Mouse (Mus musculus): ENCODE measurements at regions not wholly inside any gene's neighbourhood (a gene's known extent, or its start where the extent isn't known, plus 50 kb on each side); places are given as distances from the start of the nearest gene placed in this dataset.
A peak's percentile ranks its signal among the peaks of the same experiment; 100 is the strongest.

DNA sequence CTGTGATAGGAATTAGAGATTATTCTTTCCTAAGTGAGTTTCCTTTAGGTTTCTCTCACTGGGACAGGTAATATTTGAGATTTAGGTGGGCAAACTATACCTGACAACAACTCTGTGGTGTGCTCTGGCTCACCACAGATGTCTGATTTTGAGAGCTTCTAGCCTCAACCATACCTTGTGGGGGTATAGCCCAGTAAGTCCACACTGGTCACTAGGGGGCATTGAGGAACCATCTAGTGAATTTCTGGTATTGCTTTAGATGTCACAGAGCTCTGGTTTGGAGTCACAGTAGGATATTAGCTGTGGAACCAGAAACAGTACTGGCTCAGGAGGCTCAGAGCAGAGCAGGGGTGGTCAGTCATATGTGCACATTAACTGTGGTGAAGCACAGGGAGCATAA lies 91.5 kb upstream of the 2210010C04Rik start:
- DNase-seq = no peak

DNA sequence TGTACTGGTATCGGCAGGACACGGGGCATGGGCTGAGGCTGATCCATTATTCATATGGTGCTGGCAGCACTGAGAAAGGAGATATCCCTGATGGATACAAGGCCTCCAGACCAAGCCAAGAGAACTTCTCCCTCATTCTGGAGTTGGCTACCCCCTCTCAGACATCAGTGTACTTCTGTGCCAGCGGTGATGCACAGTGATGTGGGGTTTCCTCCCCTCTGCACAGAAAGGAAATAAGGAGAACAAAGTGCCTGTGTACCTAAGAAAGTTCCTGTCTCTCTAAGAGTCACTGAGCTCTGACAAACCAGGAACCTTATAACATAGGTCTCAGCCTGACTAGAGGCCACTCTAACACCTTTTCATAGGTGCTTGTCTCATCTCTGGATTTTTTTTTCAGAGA lies 86.3 kb upstream of the 2210010C04Rik start:
- no peak for DNase-seq

DNA sequence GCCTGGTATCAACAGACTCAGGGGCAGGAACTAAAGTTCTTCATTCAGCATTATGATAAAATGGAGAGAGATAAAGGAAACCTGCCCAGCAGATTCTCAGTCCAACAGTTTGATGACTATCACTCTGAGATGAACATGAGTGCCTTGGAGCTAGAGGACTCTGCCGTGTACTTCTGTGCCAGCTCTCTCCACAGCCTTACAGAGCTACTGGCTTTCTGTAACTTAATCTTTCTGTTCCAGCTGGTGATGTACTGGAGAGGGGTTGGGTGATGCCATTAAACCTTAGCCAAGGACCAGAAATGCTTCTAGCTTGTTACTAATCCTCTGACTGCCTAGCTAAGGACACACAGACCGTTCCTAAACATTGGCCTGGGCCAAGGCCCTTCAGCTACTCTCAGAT lies 83.9 kb upstream of the 2210010C04Rik start:
- DNase-seq = no peak

DNA sequence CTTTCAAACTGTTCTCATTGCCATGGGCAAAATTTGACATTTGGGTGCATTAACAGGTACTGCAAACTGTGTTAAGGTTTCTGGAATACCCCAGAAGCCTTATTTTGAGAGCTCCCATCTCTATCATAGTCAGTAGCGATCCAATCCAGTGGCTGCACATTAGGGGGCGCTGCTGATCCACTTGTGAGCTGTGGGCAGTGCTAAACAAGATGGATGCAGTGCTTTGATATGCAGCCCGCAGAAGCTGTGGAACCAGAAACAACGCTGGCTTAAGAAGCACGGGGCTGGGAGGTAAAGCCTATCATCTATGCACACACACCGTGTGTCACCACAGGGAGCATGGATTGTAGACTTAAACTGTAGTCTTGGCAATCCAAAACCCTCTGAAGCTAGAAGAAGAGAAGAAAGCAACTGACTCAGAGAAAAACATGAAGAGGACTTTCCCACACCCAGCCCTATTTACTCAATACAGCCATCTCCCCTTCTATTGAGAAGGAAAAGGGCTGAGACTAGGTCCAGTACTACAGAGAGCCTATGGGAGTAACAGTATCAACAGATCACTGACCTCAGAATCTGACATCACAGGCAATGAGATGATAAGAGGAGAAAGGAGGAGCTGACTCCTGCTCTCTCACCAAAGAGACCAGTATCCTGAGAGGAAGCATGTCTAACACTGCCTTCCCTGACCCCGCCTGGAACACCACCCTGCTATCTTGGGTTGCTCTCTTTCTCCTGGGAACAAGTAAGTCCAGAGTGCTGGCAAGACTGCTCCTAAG lies 83.1 kb upstream of the 2210010C04Rik start:
- DNase-seq = peak; percentile 49

- DNase-seq = no peak
These were observed 78.6 kb upstream of the 2210010C04Rik start for GRCm38 (mm10) chr6:41113943-41114342.

DNA sequence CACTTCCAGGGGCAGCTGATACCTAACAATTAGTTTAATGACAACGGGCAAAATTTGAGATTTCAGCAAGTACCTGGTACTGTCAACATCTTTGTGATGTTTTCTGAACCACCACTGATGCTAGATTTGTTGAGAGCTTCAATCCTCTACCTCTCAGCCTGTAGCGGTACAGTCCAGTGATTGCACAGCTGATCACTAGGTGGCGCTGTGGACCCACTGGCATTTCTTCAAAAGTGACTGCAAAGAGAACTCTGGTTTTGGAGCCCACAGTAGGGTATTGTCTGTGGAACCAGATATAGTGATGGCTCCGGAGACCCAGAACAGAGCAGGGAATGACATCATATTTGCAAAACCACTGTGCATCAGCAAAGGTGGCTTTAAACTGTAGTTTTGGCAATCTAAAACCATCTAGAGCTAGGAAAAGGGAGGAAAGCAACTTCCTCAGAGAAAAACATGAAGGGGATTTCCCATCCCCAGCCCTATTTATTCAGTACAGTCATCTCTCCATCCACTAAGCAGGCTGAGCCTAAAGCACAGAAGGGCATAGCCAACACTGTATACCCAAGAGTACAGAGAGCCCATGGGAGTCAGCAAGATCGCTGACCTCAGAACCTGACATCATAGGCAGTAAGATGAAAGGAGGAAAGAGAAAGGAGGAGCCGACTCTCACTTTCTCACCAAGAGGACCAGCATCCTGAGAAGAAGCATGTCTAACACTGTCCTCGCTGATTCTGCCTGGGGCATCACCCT lies 77.7 kb upstream of the 2210010C04Rik start:
- DNase-seq = peak; percentile 37

DNA sequence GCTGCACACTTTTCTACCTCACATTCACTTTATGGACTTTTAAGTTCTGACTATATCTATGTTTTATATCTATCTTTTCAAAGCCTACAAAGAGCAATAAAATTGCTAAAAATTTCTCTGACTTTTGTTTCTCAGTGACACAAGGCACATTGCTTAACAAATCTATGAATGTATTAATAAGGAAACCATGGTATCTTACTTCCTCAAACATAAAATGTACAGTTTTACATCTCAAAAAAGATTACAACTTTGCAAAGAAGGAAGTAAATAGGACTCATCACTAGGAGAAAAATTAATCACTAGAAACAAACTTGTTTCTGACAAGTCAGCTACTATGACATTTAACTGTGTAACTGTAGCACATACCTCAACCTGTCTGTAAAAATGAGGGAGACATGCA lies 76.5 kb upstream of the 2210010C04Rik start:
- no peak for DNase-seq

GRCm38 (mm10) chr6:41108897-41109296 lies 73.6 kb upstream of the 2210010C04Rik start:
- no peak for DNase-seq

- no peak for DNase-seq
These were observed 68.5 kb upstream of the 2210010C04Rik start for GRCm38 (mm10) chr6:41103689-41104400.

DNA sequence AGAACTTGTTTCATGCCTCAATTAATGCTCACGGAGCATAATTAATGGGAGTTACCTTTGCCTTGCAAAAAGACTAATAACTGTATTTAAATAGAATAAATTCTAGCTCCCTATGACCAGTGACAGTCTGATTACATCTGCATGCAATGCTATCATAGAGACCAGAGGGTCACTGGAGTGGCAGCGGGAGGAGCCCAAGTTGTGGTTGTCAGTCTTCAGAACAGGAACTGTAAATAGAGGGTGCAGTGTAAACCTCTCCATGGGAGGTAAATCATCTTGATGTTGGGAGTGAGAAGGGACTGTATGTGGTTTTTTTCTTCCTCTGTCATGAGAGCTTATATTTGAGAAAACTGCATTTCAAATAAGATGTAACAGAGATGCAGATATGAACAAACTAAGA lies 66.7 kb upstream of the 2210010C04Rik start:
- no peak for DNase-seq

DNA sequence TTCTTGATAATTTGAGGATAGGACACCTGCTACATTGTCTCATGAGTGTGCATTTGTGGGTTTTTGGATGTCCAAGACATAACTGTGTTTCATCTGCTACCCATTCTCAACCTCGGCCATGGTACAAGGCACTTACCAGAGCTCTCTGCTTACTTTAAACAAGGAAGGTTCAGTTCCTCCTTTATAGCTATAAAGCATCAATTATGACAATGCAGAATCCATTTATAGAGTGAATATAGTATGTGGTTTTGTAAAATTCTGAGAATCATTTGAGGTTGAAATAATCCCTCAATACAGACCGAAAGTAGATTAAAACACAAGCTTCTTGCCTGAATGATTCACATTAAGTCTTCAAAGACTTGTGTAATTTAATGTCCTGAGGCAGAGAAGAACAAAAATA lies 64.9 kb upstream of the 2210010C04Rik start:
- no peak for DNase-seq

- DNase-seq = no peak
These were observed 56.0 kb upstream of the 2210010C04Rik start for GRCm38 (mm10) chr6:41091177-41091829.
